Mouse (Mus musculus): Measurements from ENCODE around the gene Mpzl2.

DNA sequence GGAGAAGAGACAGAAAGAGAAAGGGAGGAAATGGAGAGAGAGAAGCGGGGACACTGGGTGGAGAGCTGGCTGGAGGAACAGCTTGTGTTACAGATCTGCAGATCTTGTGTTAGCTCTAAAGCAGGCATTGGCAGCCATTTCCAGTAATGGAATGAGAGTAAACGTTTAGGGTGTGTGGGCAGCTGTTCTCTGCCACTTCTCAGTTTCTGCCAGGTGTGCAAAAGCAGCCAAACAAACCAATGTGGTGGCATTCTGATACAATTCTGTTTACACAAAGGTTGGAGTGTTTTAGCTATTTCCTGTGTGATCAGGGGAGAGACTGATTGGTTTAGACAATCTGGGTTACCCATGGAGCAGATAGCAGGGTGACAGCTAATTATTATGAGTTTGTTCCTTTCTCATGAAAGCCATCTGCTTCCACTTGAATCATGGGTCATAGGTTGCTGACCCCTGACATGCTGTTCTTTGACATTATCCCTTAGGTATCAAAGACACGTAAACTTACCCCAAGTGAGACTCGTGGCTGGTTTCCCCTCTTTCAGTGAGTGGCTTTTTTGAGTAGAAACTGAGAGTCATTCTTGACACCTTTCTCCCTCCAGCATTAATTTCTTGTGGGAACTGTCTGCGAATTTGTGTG lies 18.8 kb downstream of the Mpzl2 start:
- no peak for TF ChIP-seq CTCF (IDR thresholded peaks at IDR 0.05 in 2 of 3, conservative IDR thresholded peaks at IDR 0.05 in 1 of 3; ENCODE audit: control insufficient read depth in 1 of 3, insufficient read depth in 1 of 3, low read depth in 2 of 3, low read length in 3 of 3, poor library complexity in 1 of 3, severe bottlenecking in 1 of 3)
- TF ChIP-seq POLR2A (IDR thresholded peaks at IDR 0.05; ENCODE audit: control insufficient read depth in 1 of 2, insufficient read depth in 1 of 2, low read depth in 1 of 2, low read length in 2 of 2, poor library complexity in 1 of 2) = no peak
- no peak for TF ChIP-seq GATA1 (IDR thresholded peaks at IDR 0.05; ENCODE audit: low read depth, low read length)
- no peak for TF ChIP-seq TAL1 (IDR thresholded peaks at IDR 0.05; ENCODE audit: low read length)
- TF ChIP-seq MAX (IDR thresholded peaks at IDR 0.05; ENCODE audit: low read length) = no peak
- TF ChIP-seq KAT2A (conservative IDR thresholded peaks at IDR 0.05; ENCODE audit: low read depth, low read length) = no peak
- TF ChIP-seq HCFC1 (IDR thresholded peaks at IDR 0.05; ENCODE audit: low read depth, low read length) = no peak
